Mouse (Mus musculus): ENCODE measurements around the gene Itgb2. TPM values are rescaled to one million over a fixed set of nuclear protein-coding genes. Genes with fewer than 3 reads are reported as not detected.

Itgb2 gene
- polyA plus RNA-seq, 1 experiment from 2014 or later, result 2.1 TPM

- WGBS, result 78% methylated on average over 11 of the region's 11 CpGs
- Histone ChIP-seq H3K27ac (no peak overlapping the region), H3K27me3 (no peaks in the 10 kb centered on the region), H3K4me3 (no peak overlapping the region), H3K9ac (no peak overlapping the region), H3K4me1 (replicated peaks) (peaks cover 7% of the 10 kb centered on the region; the same call in 1 of the 2 replicates), H3K36me3 (no peaks in the 10 kb centered on the region), H3K9me3 (replicated peaks) (no peaks in the 10 kb centered on the region), H3K4me2 (no peak overlapping the region)
- no peak for ATAC-seq (replicated peaks; ENCODE audit: insufficient number of reproducible peaks, insufficient read depth, low FRiP score, low read depth)
These were observed 7.5 kb downstream of the Itgb2 start for GRCm38 (mm10) chr10:77537215-77538209.

- no peaks in the 10 kb centered on the region for H3K27me3 ChIP-seq
- H3K4me2 ChIP-seq, result no peak overlapping the region
- peaks cover 7% of the 10 kb centered on the region; the same call in 1 of the 2 replicates for H3K4me1 ChIP-seq (replicated peaks)
- 56% methylated on average over 7 of the region's 7 CpGs for WGBS
- H3K9ac ChIP-seq, result no peak overlapping the region
- no peak overlapping the region for H3K4me3 ChIP-seq
- H3K9me3 ChIP-seq (replicated peaks), result no peaks in the 10 kb centered on the region
- ATAC-seq (replicated peaks; ENCODE audit: insufficient number of reproducible peaks, insufficient read depth, low FRiP score, low read depth), result no peak
- H3K27ac ChIP-seq, result no peak overlapping the region
- no peaks in the 10 kb centered on the region for H3K36me3 ChIP-seq
These were observed 9.4 kb downstream of the Itgb2 start for GRCm38 (mm10) chr10:77539320-77539945.

- Histone ChIP-seq H3K36me3 (no peaks in the 10 kb centered on the region), H3K9me3 (replicated peaks) (no peaks in the 10 kb centered on the region), H3K27me3 (no peaks in the 10 kb centered on the region), H3K9ac (no peak overlapping the region), H3K4me2 (no peak overlapping the region), H3K4me1 (replicated peaks) (peaks cover 7% of the 10 kb centered on the region; the same call in 1 of the 2 replicates), H3K4me3 (no peak overlapping the region), H3K27ac (no peak overlapping the region)
- 87% methylated on average over 4 of the region's 4 CpGs for WGBS
- ATAC-seq (replicated peaks; ENCODE audit: insufficient number of reproducible peaks, insufficient read depth, low FRiP score, low read depth), result no peak
These were observed 10.6 kb downstream of the Itgb2 start for GRCm38 (mm10) chr10:77540576-77541102.

- H3K4me3 ChIP-seq, result no peak overlapping the region
- H3K4me2 ChIP-seq, result no peak overlapping the region
- no peaks in the 10 kb centered on the region for H3K9me3 ChIP-seq (replicated peaks)
- H3K9ac ChIP-seq, result no peak overlapping the region
- ATAC-seq (replicated peaks; ENCODE audit: insufficient number of reproducible peaks, insufficient read depth, low FRiP score, low read depth), result no peak
- H3K27ac ChIP-seq, result no peak overlapping the region
- no peaks in the 10 kb centered on the region for H3K27me3 ChIP-seq
- H3K36me3 ChIP-seq, result no peaks in the 10 kb centered on the region
- peaks cover 7% of the 10 kb centered on the region; the same call in 1 of the 2 replicates for H3K4me1 ChIP-seq (replicated peaks)
- WGBS, result 72% methylated on average over 10 of the region's 10 CpGs
These were observed 12.0 kb downstream of the Itgb2 start for GRCm38 (mm10) chr10:77541864-77542666.

- no peaks in the 10 kb centered on the region for H3K9me3 ChIP-seq (replicated peaks)
- no peaks in the 10 kb centered on the region for H3K36me3 ChIP-seq
- no peak for ATAC-seq (replicated peaks; ENCODE audit: insufficient number of reproducible peaks, insufficient read depth, low FRiP score, low read depth)
- H3K4me1 ChIP-seq (replicated peaks), result peaks cover 7% of the 10 kb centered on the region; the same call in 1 of the 2 replicates
- H3K27ac ChIP-seq, result no peak overlapping the region
- no peak overlapping the region for H3K4me2 ChIP-seq
- no peak overlapping the region for H3K4me3 ChIP-seq
- WGBS, result 51% methylated on average over 7 of the region's 7 CpGs
- H3K27me3 ChIP-seq, result no peaks in the 10 kb centered on the region
- H3K9ac ChIP-seq, result no peak overlapping the region
These were observed 13.2 kb downstream of the Itgb2 start for GRCm38 (mm10) chr10:77543226-77543625.

GRCm38 (mm10) chr10:77544916-77545315 is 14.9 kb downstream of the Itgb2 start:
- Histone ChIP-seq H3K9me3 (replicated peaks) (no peaks in the 10 kb centered on the region), H3K9ac (no peak overlapping the region), H3K27me3 (no peaks in the 10 kb centered on the region), H3K4me1 (replicated peaks) (0 out of 2 replicates have a peak, but pooled peaks cover 2% of the 10 kb centered on the region), H3K27ac (no peak overlapping the region), H3K4me3 (no peak overlapping the region), H3K4me2 (no peak overlapping the region), H3K36me3 (no peaks in the 10 kb centered on the region)
- WGBS, result 76% methylated on average over 5 of the region's 5 CpGs
- no peak for ATAC-seq (replicated peaks; ENCODE audit: insufficient number of reproducible peaks, insufficient read depth, low FRiP score, low read depth)

GRCm38 (mm10) chr10:77548576-77548975 is 18.5 kb downstream of the Itgb2 start:
- WGBS, result 74% methylated on average over 10 of the region's 10 CpGs

GRCm38 (mm10) chr10:77550874-77551273 is 20.8 kb downstream of the Itgb2 start:
- ATAC-seq (replicated peaks; ENCODE audit: insufficient number of reproducible peaks, insufficient read depth, low FRiP score, low read depth), result no peak
- H3K4me3 ChIP-seq, result no peak overlapping the region
- H3K4me1 ChIP-seq (replicated peaks), result 0 out of 2 replicates have a peak, but pooled peaks cover 2% of the 10 kb centered on the region
- H3K9me3 ChIP-seq (replicated peaks), result no peaks in the 10 kb centered on the region
- H3K27me3 ChIP-seq, result no peaks in the 10 kb centered on the region
- 70% methylated on average over 11 of the region's 11 CpGs for WGBS
- no peak overlapping the region for H3K4me2 ChIP-seq
- H3K27ac ChIP-seq, result no peak overlapping the region
- H3K9ac ChIP-seq, result no peak overlapping the region
- no peaks in the 10 kb centered on the region for H3K36me3 ChIP-seq

More at GRCm38 (mm10) chr10:77548576-77548975, 18.5 kb downstream of the Itgb2 start:
- Histone ChIP-seq H3K4me3 (no peak overlapping the region), H3K9me3 (replicated peaks) (no peaks in the 10 kb centered on the region), H3K9ac (no peak overlapping the region), H3K36me3 (no peaks in the 10 kb centered on the region), H3K27ac (no peak overlapping the region), H3K4me2 (no peak overlapping the region), H3K27me3 (no peaks in the 10 kb centered on the region), H3K4me1 (replicated peaks) (0 out of 2 replicates have a peak, but pooled peaks cover 2% of the 10 kb centered on the region)
- no peak for ATAC-seq (replicated peaks; ENCODE audit: insufficient number of reproducible peaks, insufficient read depth, low FRiP score, low read depth)

GRCm38 (mm10) chr10:77552162-77552561 is 22.1 kb downstream of the Itgb2 start:
- no peak for ATAC-seq (replicated peaks; ENCODE audit: insufficient number of reproducible peaks, insufficient read depth, low FRiP score, low read depth)
- H3K9me3 ChIP-seq (replicated peaks), result no peaks in the 10 kb centered on the region
- no peaks in the 10 kb centered on the region for H3K36me3 ChIP-seq
- H3K4me1 ChIP-seq (replicated peaks), result 0 out of 2 replicates have a peak, but pooled peaks cover 2% of the 10 kb centered on the region
- H3K9ac ChIP-seq, result no peak overlapping the region
- H3K27ac ChIP-seq, result no peak overlapping the region
- H3K4me2 ChIP-seq, result no peak overlapping the region
- no peaks in the 10 kb centered on the region for H3K27me3 ChIP-seq
- 79% methylated on average over 5 of the region's 5 CpGs for WGBS
- H3K4me3 ChIP-seq, result no peak overlapping the region

- 0 out of 2 replicates have a peak, but pooled peaks cover 2% of the 10 kb centered on the region for H3K4me1 ChIP-seq (replicated peaks)
- no peak overlapping the region for H3K9ac ChIP-seq
- no peaks in the 10 kb centered on the region for H3K9me3 ChIP-seq (replicated peaks)
- ATAC-seq (replicated peaks; ENCODE audit: insufficient number of reproducible peaks, insufficient read depth, low FRiP score, low read depth), result no peak
- no peaks in the 10 kb centered on the region for H3K27me3 ChIP-seq
- WGBS, result 80% methylated on average over 4 of the region's 4 CpGs
- no peak overlapping the region for H3K4me3 ChIP-seq
- no peaks in the 10 kb centered on the region for H3K36me3 ChIP-seq
- no peak overlapping the region for H3K27ac ChIP-seq
- no peak overlapping the region for H3K4me2 ChIP-seq
These were observed 23.2 kb downstream of the Itgb2 start for GRCm38 (mm10) chr10:77553285-77553684.
